Mouse (Mus musculus): ENCODE measurements around the gene Rgs14.

DNA sequence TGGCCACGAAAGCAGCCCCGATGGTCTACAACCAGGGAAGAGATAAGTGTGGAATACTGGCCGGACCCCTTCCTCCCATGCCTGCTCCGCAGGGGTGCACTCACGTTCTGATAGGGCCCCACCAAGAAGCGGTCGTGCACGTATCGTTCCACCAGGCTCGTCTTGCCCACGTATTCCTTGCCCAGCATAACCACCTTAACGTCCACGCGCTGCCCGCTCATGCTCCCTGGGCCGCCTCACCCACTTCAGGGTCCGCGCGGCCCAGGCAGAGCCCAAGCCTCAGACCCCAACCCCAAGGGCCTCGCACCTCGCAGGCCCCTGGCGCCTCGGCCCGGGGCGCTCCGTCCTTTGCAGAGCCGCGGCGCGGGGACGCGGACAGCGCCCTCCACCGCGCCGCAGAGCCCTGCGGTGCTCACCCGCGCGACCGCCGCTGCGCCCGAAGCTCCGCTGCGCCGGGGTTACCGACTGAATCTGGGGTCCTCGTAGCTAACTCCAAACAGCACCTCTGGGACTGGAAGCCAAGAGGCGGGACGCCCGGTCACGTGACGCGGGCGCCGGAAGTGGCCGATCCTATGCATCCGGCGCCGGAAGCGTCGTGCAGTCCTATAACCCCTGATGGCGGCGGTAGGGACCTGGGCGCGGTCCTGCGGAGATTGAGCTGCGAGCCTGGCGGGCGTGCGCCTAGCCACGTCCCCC, 48.0 kb upstream of the Rgs14 start, which contains the start of gene Rab24:
- no peak for TF ChIP-seq GATA1 (IDR thresholded peaks at IDR 0.05; ENCODE audit: low read length)
- no peak for TF ChIP-seq TAL1 (IDR thresholded peaks at IDR 0.05; ENCODE audit: low read length)
